Mouse (Mus musculus): ENCODE data around the gene Olfml1.

Gene Olfml1

DNA sequence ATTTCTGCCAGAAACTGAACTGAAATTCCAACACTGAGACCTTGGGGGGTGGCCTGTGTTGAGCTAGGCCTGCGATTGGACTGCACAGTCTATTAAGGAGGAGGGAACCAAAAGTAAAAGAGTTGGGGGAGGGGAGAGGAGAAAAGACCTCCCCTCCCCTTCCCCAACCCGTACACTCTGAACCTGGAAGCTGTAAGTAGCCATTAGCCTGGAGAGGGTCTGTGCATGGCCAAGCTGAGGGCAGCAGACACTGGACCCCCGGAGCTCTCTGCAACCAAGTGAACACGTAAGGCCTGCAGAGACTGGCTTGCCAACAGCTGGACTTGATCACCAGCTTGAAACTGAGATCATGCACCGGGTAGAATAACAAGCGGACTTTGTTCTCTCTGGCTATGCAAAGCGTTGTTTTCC lies at the start of gene Olfml1:
Olfml1 (plus strand) TSS at position 186 of the 411 bp plus-strand sequence.
- peak; percentile 78 for DNase-seq (ENCODE audit: low read depth, low spot score)

DNA sequence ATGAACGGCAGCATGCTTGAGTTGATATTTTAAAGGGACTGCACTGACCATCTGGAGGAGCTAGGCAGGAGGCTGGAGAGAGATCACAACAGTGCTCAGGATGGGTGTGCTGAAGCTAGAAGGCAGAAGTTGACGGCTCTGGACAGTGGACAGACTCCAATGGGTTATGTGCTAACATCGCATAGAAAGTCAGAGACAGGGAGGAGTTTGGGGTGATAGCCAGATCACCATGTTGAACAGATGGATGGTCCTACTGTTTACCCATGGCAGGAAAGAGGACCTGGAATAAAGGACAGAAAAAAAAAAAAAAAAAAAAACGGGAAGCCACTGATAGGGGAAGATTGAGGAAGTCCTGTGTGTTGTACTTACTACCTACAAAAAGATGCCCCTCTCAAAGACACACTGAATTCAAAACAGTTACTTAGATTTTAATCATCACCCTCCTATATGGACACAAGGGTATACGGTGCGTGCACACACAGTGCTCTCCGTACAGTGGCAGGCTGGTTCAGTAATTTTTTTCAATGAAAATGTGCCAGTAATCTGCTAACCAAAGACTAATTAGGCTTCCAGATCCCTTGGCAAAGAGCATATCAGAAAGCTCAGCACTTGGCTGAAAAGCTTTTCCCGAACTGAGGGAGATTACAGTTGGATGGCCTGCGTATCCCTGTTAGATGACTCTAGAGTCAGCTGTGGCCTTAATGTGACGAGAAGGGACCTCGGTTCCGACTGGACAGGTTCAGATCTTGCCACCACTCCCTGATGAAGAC lies 47.8 kb upstream of the Olfml1 start:
- DNase-seq (ENCODE audit: low read depth, low spot score) = no peak

DNA sequence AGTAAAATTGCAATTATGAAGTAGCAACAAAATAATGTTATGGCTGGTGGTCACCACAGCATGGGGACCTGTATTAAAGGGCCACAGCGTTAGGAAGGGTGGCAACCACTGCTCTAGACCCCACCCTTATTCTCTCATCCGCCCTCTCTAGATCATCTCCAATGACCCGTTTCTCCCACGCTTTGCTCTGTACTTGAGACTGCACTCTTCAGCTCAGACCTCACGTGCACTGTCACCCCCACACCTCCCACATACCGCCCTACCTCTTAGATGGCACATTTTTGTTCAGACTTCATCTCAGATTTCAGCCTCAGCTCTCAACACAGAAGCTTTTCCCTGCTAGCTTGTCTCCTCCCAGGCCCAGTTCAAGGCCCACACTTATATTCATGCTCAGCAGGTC lies 45.8 kb upstream of the Olfml1 start:
- DNase-seq (ENCODE audit: low read depth, low spot score) = no peak

DNA sequence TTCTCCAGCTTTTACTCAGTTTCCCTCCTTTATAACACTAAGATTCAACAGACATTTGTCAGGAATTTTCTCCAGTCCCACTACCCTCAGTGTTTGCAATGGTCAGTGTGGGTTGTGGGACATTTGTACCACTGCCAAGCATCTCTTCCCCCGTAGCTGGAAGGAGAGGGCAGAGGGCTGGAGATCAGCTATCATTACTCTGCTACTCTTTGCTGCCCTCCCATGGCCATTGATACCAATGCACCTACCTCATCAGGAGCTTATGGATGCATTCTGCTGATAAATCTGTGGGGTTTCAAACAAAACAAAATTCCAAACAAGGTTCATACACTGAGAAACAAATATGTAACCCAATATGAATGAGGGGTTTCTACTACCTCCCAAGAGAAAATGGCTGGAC lies 40.9 kb upstream of the Olfml1 start:
- DNase-seq (ENCODE audit: low read depth, low spot score) = peak; percentile 58

DNA sequence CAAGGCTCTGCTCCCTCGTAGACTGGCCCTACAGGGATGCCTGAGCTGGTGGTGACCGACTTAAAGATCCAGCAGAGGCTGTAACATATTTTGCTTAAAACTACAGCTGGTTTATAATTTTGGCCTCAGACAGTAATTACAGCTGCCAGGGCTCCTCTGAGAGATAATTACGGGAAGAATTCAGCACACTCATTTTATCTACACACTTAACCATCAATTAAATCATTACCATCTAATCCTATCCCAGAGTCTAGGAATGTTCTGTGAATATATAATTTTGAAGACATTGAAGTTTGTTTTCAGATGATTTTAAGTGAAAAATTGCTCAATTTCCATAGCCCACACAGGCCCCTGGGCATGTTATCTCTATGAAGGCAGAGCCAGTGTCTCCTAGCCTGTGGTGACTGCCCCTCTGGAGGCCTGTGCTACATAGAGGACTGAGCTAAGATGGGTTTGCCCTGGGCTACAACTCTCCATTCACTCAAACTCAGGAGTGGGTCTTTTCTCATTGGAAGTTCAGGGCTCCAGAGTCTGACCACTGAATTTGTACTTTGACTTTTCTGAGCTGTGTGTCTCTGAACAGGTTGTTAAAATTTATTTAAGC lies 39.0 kb upstream of the Olfml1 start:
- DNase-seq (ENCODE audit: low read depth, low spot score) = no peak

DNA sequence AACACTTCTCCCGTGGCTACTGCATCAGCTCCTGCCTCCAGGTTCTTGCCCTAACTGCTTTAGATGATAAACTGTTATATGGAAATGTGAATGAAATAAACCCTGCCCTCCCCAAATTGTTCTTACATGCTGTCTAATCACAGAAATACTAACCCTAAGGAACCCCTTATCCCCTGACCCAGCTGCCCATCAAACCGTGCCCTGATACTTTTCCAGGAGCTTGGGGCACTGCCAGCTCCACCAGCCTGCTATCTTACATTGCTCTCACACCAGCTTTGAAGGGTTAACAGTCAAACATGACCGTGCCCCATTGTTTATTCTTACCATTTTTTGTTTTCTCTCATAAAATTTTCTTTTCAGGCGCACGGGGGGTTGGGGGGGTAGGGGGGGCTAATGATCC lies 37.9 kb upstream of the Olfml1 start:
- no peak for DNase-seq (ENCODE audit: low read depth, low spot score)

DNA sequence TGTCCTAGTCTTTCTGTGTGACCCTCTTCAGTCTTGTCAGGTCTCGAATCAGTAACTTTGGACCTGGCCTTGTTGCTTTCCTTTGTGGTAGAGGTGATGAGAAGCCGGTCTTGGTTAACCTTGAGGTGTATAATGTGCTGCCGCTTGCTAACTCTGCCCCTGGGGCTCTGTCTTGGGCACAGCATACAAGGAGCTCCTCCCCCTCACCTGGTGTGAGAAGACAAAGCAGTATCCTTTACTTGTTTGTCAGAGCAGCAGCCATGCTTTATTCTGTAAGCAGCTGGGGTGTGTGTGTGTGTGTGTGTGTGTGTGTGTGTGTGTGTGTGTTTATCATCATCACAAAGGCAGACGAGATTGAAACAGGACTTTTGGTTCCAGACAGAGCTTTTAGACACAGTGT lies 31.9 kb upstream of the Olfml1 start:
- no peak for DNase-seq (ENCODE audit: low read depth, low spot score)

DNA sequence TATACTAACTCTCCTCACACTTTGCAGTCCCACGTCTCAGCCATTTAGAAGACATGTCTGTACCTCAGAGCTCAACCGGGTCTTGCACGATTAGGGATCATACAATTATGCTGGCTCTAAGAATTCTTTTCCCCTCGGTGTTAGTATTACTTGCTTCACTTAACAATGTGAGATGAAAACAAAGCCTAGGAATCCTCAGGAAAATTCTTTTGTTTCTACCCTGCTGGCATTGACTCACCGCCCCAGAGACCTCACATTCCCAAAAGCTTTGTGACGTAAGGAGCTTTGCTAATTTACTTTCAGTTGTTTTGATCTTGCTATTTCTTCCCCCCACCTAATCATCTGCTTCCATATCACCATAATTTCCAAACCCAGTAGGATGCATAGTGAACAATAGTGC lies 30.7 kb upstream of the Olfml1 start:
- no peak for DNase-seq (ENCODE audit: low read depth, low spot score)

DNA sequence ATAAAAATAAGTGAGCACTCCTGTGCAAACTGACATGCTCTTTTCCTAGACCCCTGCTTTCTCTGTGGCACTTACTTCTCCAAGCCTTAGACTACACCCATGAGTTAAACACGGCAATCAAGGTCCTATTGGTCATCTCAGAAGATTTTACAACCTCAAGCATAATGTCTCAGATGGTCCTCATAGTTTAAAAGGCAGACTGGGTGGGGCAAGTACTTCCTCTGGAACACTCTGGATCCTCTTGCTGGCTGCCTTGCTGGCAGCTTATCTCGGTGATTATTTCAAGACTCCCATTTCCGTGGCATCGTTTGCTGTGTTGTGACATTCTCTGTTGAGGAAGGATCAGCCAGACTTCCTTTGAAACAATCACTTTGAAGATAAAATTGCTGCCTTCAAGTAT lies 27.2 kb upstream of the Olfml1 start:
- DNase-seq (ENCODE audit: low read depth, low spot score) = no peak

DNA sequence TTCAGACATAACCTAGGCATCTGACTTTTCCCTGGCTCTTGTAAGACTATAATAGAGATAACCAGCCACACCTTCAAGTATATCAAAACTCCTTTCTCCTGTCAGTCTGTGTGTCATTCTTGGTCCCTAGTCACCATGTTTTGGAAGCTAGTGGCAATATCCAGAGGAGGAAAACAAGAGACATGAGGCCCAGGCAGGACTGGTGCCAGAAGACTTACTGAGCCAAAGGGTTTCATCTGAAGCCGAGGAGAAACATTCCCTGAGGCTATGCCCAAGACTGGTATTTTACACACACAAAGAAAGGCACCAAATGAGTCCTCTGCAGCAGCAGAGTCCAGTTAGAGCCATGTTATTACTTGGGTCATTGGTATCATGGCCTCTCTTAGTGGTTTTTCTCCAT lies 22.2 kb upstream of the Olfml1 start:
- no peak for DNase-seq (ENCODE audit: low read depth, low spot score)

DNA sequence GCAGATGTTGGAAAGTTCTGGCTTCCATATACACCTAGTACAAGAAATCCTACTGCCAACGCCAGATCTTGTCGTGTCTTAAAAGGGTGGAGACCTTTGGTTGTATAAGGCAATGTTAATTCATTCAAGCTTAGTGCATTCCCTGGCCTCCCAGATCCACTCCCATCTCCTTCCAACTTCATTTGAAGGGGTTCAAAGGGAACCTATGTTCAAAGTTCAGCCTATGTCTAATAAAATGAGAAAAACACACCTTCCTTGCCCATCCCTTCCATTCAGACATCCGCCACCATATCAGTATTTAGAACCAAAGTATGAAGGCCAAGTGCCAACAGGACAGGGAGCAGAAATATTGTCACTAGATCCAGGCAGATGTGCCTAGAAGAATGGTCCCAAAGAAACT lies 19.4 kb upstream of the Olfml1 start:
- no peak for DNase-seq (ENCODE audit: low read depth, low spot score)

DNA sequence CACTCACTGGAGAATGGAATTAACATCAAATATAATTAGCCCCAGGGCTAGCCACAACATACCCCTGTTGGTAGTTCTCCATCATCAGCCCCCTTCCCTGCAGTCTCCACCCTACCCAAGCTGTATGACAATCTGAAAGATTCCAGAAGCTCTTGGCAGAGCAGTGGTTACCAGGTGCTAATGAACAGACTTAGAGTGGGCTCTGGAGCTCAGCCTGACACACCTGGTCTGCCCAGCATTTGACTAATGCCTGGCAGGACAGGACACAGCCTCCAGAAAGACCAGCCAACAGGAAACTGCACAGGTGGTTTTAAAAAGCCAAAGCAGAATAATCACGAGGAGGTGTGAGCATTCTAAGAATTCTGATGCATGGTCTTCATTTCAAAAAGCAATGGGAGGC lies 13.8 kb upstream of the Olfml1 start:
- no peak for DNase-seq (ENCODE audit: low read depth, low spot score)

DNA sequence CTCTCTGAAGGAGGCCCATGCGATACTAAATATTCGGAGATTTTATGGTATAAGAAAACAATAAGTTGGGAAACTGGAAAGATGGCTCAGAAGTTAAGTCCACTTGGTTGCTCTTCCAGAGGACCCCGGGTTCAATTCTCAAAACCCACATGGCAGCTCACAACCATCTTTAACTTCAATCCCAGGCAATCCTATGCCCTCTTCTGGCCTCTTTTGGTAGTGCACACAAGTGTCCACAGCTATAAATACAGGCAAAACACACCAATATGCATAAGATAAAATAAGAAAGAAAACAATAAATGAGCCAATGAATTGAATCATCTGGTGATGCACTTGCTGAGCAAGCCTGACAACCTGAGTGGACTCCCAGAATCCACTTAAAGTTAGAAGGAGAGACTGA lies 11.3 kb upstream of the Olfml1 start:
- DNase-seq (ENCODE audit: low read depth, low spot score) = no peak

DNA sequence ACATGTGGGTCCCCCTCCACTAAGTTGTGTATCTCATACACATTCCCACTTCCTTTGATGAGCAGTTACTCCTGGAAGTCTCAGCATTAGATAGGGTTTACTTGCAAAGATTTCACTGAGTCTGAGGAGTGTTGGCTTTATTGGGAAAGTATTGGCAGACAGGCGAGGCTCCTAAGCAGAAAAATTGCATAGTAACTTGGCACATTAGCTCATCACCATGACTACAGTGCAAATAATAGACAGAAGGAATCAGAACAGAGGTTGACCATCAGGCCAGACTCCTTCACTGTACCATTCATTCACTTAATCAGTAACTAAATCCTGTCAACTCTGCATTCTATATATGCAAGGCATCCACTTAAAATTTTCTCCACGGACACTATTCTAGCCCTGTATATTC lies 6.6 kb upstream of the Olfml1 start:
- no peak for DNase-seq (ENCODE audit: low read depth, low spot score)

DNA sequence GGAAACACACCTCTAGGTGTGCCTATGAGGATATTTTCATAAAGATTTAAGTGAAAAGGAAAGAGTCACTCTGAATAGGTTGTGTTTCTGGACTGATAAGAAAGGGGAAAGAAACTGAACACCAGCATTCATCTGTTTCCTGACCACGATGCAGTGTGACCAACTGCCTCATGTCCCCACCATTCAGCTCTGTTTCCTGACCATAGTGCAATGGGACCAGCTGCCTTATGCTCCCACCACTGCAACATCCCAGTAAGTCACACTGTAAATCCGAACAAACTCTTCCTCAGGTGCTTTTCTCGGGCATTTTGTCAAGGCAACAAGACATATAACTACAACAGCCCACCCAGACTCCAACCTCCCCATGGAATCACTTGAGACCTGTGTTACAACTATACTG lies 5.7 kb upstream of the Olfml1 start:
- DNase-seq (ENCODE audit: low read depth, low spot score) = no peak

DNA sequence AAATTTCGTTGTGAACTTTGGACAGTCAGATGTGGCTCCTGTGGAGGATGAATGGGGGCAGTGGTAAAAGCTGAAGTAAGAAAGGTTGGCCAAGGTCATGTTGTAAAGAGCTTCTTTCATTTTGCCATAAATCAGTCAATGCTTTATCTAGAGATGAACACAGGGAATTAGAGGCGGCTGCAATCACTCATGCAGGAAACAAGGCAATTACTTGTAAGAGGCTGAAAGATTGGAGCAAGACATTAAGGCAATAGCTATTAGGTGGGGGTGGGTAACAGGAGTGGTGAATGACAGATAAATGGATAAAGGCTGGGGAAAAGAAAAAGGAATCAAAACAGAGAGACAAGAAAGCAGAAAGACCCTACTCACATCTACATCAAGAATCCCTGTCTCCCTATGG lies 3.5 kb upstream of the Olfml1 start:
- peak; percentile 23 for DNase-seq (ENCODE audit: low read depth, low spot score)

DNA sequence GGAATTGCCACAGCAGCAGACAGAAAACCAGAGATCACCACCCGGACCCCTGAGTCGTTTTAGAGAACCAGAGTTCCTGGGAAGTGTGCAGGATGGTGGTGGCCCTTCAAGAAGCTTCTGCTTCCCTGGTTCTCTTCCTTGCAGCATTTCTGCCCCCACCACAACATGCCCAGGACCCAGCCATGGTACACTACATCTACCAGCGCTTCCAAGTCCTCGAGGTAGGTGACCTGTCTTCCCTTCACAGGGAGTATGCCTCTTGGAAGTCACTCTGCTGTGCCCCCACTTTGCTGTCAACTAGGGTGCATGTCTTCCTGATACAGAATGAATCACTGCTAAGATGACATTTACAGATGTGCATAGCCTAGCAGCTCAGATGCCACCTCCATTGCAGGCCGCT lies 428 bp downstream of the Olfml1 start:
- DNase-seq (ENCODE audit: low read depth, low spot score) = no peak

DNA sequence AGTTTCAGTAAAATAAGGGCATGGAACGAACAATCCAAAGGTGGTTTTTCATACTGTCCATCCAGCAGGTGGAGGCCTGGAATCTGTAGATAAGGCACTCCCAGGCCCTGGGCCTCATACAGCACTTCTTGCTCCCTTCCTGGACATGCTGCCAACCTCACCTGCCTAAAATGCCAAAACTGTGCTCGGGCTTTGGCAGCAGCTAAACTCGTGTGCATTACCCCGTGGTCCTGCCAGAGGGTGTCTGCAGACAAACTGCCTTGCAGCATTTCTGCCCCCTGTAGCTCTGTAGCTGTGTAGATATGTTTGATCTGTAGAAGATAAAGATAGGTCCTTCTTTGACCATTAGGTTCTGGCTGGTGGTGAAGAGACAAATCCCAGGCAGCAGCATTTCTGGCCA lies 1.7 kb downstream of the Olfml1 start:
- DNase-seq (ENCODE audit: low read depth, low spot score) = no peak

DNA sequence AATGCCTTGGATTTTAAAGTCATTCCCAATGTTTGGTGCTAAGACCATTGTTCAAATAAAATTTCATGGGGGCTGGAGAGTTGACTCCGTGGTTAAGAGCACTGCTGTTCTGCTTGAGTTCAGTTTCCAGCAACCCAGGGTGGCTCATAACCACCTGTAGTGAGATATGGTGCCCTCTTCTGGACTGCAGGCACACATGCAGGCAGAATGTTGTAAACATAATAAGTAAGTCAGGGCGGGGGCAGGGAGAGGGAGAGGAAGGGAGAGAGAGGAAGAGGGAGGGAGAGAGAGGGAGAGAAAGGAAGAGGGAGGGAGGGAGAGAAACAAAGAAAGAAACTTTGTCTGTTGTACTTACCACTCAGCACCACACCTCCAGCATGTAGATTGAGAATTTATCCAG lies 6.6 kb downstream of the Olfml1 start:
- DNase-seq (ENCODE audit: low read depth, low spot score) = no peak

DNA sequence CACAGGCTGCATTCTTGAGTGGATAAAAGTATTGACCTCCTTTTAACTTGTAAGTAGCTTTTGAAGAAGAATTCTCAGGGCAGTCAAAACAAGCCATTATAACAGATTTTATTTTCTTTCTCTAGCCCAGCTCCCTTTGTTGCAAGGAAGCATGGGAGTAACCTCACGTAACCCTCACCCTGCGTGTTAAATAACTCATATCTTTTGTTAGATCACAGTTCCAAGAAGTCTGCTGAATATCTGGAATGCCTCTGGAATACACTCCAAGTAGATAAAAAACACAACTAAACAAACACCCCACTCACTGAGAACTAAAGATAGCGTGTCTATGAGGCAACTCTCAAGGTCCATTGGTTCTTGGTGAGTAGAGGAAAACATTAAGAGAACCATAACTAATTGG lies 7.0 kb downstream of the Olfml1 start:
- DNase-seq (ENCODE audit: low read depth, low spot score) = no peak

DNA sequence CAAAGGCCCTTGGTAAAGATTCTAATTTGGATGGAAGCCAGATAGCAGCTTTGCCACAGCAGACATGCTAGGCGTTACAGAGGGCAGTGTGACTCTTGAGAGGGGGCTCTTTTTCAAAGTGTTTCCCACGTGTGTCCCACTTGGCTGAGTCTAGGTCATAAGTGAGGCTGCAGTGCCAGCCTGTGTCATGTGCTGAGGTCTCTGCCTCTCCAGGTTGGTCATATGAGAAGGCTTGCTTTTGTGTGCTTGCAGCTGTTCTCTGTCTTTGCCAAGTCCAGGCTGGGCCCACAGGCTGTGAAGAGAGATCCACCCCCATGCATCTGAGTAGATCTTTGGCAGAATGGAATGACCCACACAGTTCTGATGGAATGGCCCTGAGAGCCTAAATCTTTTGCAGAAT lies 25.4 kb downstream of the Olfml1 start:
- DNase-seq (ENCODE audit: low read depth, low spot score) = no peak

DNA sequence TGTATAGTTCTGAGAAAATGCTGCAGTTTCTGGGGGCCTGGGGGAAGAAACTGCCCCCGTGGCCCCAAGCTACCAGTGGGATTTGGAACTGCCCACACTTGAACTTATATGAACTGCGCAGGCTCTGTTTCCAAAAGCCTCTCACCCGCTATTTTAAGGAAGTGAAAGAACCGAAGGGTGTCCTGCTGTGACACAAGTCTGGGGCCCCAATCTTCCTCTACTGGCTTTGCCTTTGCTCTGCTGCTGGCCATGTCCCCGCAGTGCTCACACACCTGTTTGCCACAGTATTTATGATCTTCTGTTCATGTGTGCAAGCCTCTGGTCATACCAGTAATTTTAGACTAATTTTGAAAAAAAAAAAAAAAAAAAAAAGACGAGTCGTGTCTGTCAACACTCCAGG lies 26.7 kb downstream of the Olfml1 start:
- DNase-seq (ENCODE audit: low read depth, low spot score) = no peak

DNA sequence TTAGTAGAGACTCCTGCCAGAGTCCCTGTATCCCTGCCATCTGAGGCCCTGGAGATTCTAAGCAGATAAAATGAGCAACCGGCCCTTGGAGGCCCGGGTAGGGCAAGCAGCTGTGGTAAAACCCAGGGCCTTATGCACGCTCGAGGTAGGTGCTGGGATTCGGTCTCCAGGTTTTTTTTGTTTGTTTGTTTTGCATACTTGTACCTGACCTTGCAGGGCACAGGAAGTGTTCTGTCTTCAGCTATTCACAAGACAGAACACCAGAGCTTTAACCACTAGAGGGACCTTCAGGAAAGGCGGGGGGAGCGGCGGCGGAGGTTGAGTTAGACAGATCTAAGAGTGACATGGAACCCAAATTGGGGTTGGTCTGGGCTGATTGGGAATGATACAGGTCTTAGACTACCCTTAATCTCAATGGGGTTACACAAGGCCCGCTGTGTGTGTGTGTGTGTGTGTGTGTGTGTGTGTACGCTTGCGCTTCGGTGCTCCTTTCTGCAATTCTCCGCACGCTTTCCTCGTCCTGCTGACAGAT lies 27.1 kb downstream of the Olfml1 start:
- peak; percentile 45 for DNase-seq (ENCODE audit: low read depth, low spot score)
